Mouse (Mus musculus): ENCODE results near the gene Dbi.

- TF ChIP-seq CTCF (conservative IDR thresholded peaks at IDR 0.05; ENCODE audit: insufficient read depth, insufficient read length, low read depth, low read length) = no peak
- no peak for TF ChIP-seq POLR2A (IDR thresholded peaks at IDR 0.05; ENCODE audit: low read depth, low read length)
These were observed 47.1 kb upstream of the Dbi start for GRCm38 (mm10) chr1:120168016-120168415.

Measured in kidney, adult 2 months (tissue).